Mouse (Mus musculus) hematopoietic stem cell, adult 5-6 weeks (primary cell): ENCODE data around the gene Prpf40b. TPM values are rescaled to one million over a fixed set of nuclear protein-coding genes. Genes with fewer than 3 reads are reported as not detected.

Experiments used
- ATAC-seq, 2 experiments: fragments of 125-278 bp in 1 of 2; replicated peaks in 1 of 2; 2 replicates each; pipeline ENCODE4 v1.8.0; 2016 to 2017; ENCODE audit warnings: inconsistent platforms in 2 of 2, mild to moderate bottlenecking in 2 of 2, moderate number of reproducible peaks in 2 of 2, low read depth in 1 of 2, moderate TSS enrichment in 1 of 2; ENCODE audit not compliant: low FRiP score in 2 of 2, poor library complexity in 2 of 2, severe bottlenecking in 2 of 2, insufficient read depth in 1 of 2, low TSS enrichment in 1 of 2
- total RNA-seq: library from RNA; stranded (forward); fragments of 172-1452, 232-1000 nt; gene quantifications from 2 replicates; pipeline ENCODE4 v1.2.3, GENCODE M21; 2017

Prpf40b gene
- total RNA-seq, 1 experiment from 2014 or later: 22.0 TPM

GRCm38 (mm10) chr15:99320978-99321377 lies 26.1 kb downstream of the Prpf40b start:
- ATAC-seq: no peak

GRCm38 (mm10) chr15:99324151-99324550 lies 29.3 kb downstream of the Prpf40b start:
- no peak for ATAC-seq

GRCm38 (mm10) chr15:99325598-99325997 lies 30.7 kb downstream of the Prpf40b start:
- ATAC-seq: no peak

- no peak for ATAC-seq
Measured at GRCm38 (mm10) chr15:99326407-99326806, 31.5 kb downstream of the Prpf40b start.

GRCm38 (mm10) chr15:99326959-99327358 lies 32.1 kb downstream of the Prpf40b start:
- no peak; a peak in 1 of 4 replicates for ATAC-seq

- no peak for ATAC-seq
Measured at GRCm38 (mm10) chr15:99328011-99328410, 33.1 kb downstream of the Prpf40b start.

- ATAC-seq: no peak
Measured at GRCm38 (mm10) chr15:99330324-99330723, 35.4 kb downstream of the Prpf40b start.

- ATAC-seq: no peak
Measured at GRCm38 (mm10) chr15:99331341-99331740, 36.5 kb downstream of the Prpf40b start.

- no peak for ATAC-seq
Measured at GRCm38 (mm10) chr15:99332111-99332510, 37.2 kb downstream of the Prpf40b start.

- ATAC-seq: peak; percentile 78 to 83
Measured at GRCm38 (mm10) chr15:99332921-99333675, 38.2 kb downstream of the Prpf40b start.

GRCm38 (mm10) chr15:99333676-99334065 lies 38.8 kb downstream of the Prpf40b start:
- ATAC-seq: no peak; a peak in 1 of 4 replicates

GRCm38 (mm10) chr15:99334500-99334899 lies 39.6 kb downstream of the Prpf40b start:
- no peak for ATAC-seq

- ATAC-seq: no peak
Measured at GRCm38 (mm10) chr15:99335801-99336320, 41.0 kb downstream of the Prpf40b start.

GRCm38 (mm10) chr15:99338916-99339315 lies 44.0 kb downstream of the Prpf40b start:
- no peak for ATAC-seq

GRCm38 (mm10) chr15:99339669-99340068 lies 44.8 kb downstream of the Prpf40b start:
- ATAC-seq: no peak

GRCm38 (mm10) chr15:99341102-99341501 lies 46.2 kb downstream of the Prpf40b start:
- ATAC-seq: peak; percentile 86 to 94

GRCm38 (mm10) chr15:99342194-99342981 lies 47.5 kb downstream of the Prpf40b start:
- ATAC-seq: peak in 1 of 2 experiments; percentile 14; a peak in 1 of 4 replicates
